Mouse (Mus musculus) lung, adult 2 months (tissue): ENCODE measurements around the gene Orai2. TPM values are rescaled to one million over a fixed set of nuclear protein-coding genes. Genes with fewer than 3 reads are reported as not detected.
A peak's percentile ranks its signal among the peaks of the same experiment; 100 is the strongest.
"Not testable (repeated sequence)": the region's sequence is repeated elsewhere in the genome, so short reads cannot be mapped to it uniquely, and the experiment has no call there.

Experiments used
- DNase-seq: peaks from one replicate; pipeline ENCODE4 v3.0.0; 2022
- H3K4me1 ChIP-seq: fragments of 200-500 bp; 2 replicates; pipeline ENCODE4 v1.6.1; 2011; ENCODE audit warnings: low read length; ENCODE audit not compliant: control insufficient read depth, insufficient read depth
- H3K4me3 ChIP-seq: fragments of 200-500 bp; replicated peaks from 2 replicates; pipeline ENCODE3; 2011; ENCODE audit warnings: low read depth, mild to moderate bottlenecking, control low read depth, low read length; ENCODE audit errors: extremely low read depth
- CTCF ChIP-seq: fragments of 200-500 bp; IDR thresholded peaks from 2 replicates; pipeline ENCODE4 v1.5.1; 2011; ENCODE audit warnings: mild to moderate bottlenecking, low read length, control low read depth; ENCODE audit not compliant: insufficient read depth
- POLR2A ChIP-seq: fragments of 200-500 bp; IDR thresholded peaks from 2 replicates; pipeline ENCODE4 v1.6.1; 2011; ENCODE audit warnings: low read depth, mild to moderate bottlenecking, control low read depth, low read length, borderline replicate concordance; ENCODE audit errors: extremely low read depth
- WGBS: fragments of 180-500 bp; shearing (Covaris S2); methylation state at CpG from one replicate; pipeline ENCODE4 v1.1.7; 2018; 5-methylcytosine and 5-hydroxymethylcytosine counted together
- polyA plus RNA-seq: library from polyadenylated mRNA; depleted of rRNA; stranded (reverse); fragments of >200 nt; gene quantifications from 2 replicates; pipeline ENCODE4 v1.2.3, GENCODE M21; 2012; rRNA removed

Gene Orai2
- polyA plus RNA-seq, result 39.2 and 51.0 TPM in 2 replicates

- Histone ChIP-seq H3K4me3 (peak within 1 kb of the TSS; percentile 80), H3K4me1 (peaks cover 20% of the 10 kb centered on the region)
- 2% methylated on average over 49 of the region's 49 CpGs for WGBS
- TF ChIP-seq POLR2A (0 out of 2 replicates have a peak, but pooled peaks have one; percentile 2), CTCF (no peak)
- peak; percentile 84 for DNase-seq
Measured at GRCm38 (mm10) chr5:136170512-136171362, at the start of gene Orai2. Gene Orai2, minus strand, starts transcription at chr5:136170713.

GRCm38 (mm10) chr5:136218585-136218984, 48.1 kb upstream of the Orai2 start:
- DNase-seq, result no peak
- H3K4me1 ChIP-seq, result no peaks in the 10 kb centered on the region
- no peak overlapping the region for H3K4me3 ChIP-seq
- TF ChIP-seq POLR2A (no peak), CTCF (no peak)
- WGBS, result 85% methylated on average over 12 of the region's 12 CpGs

GRCm38 (mm10) chr5:136217932-136218381, 47.4 kb upstream of the Orai2 start:
- 64% methylated on average over 4 of the region's 4 CpGs for WGBS
- no peak for DNase-seq
- Histone ChIP-seq H3K4me3 (no peak overlapping the region), H3K4me1 (no peaks in the 10 kb centered on the region)
- TF ChIP-seq POLR2A (no peak), CTCF (no peak)

GRCm38 (mm10) chr5:136217004-136217665, 46.6 kb upstream of the Orai2 start:
- Histone ChIP-seq H3K4me1 (no peaks in the 10 kb centered on the region), H3K4me3 (no peak overlapping the region)
- DNase-seq, result no peak
- TF ChIP-seq CTCF (no peak), POLR2A (no peak)
- WGBS, result 73% methylated on average over 18 of the region's 18 CpGs

GRCm38 (mm10) chr5:136215958-136216357, 45.4 kb upstream of the Orai2 start:
- WGBS, result 52% methylated on average over 5 of the region's 5 CpGs
- DNase-seq, result peak; percentile 26
- Histone ChIP-seq H3K4me3 (no peak overlapping the region), H3K4me1 (no peaks in the 10 kb centered on the region)
- TF ChIP-seq POLR2A (no peak), CTCF (no peak)

- DNase-seq, result no peak
- WGBS, result 87% methylated on average over 3 of the region's 3 CpGs
- TF ChIP-seq CTCF, result no peak
- no peak for TF ChIP-seq POLR2A
- Histone ChIP-seq H3K4me3 (no peak overlapping the region), H3K4me1 (no peaks in the 10 kb centered on the region)
Measured at GRCm38 (mm10) chr5:136215211-136215610, 44.7 kb upstream of the Orai2 start.

- DNase-seq, result no peak
- Histone ChIP-seq H3K4me1 (no peaks in the 10 kb centered on the region), H3K4me3 (no peak overlapping the region)
- 53% methylated on average over 5 of the region's 5 CpGs for whole genome bisulfite sequencing
- TF ChIP-seq CTCF (no peak), POLR2A (no peak)
Measured at GRCm38 (mm10) chr5:136213716-136214115, 43.2 kb upstream of the Orai2 start.

- TF ChIP-seq POLR2A (no peak), CTCF (no peak)
- WGBS, result 84% methylated on average over 11 of the region's 11 CpGs
- Histone ChIP-seq H3K4me3 (no peak overlapping the region), H3K4me1 (no peaks in the 10 kb centered on the region)
- DNase-seq, result no peak
Measured at GRCm38 (mm10) chr5:136212716-136213115, 42.2 kb upstream of the Orai2 start.

- DNase-seq, H3K4me1 ChIP-seq, H3K4me3 ChIP-seq: not testable (repeated sequence)
- WGBS, result 84% methylated on average over 14 of the region's 14 CpGs
Measured at GRCm38 (mm10) chr5:136211341-136212102, 41.0 kb upstream of the Orai2 start.

- 60% methylated on average over 5 of the region's 5 CpGs for WGBS
- no peak overlapping the region for H3K4me3 ChIP-seq
- no peaks in the 10 kb centered on the region for H3K4me1 ChIP-seq
- TF ChIP-seq POLR2A, result no peak
- TF ChIP-seq CTCF, result no peak
- no peak for DNase-seq
Measured at GRCm38 (mm10) chr5:136210549-136210948, 40.0 kb upstream of the Orai2 start.
